Mouse (Mus musculus): ENCODE data around the gene Map3k4. TPM values are rescaled to one million over a fixed set of nuclear protein-coding genes. Genes with fewer than 3 reads are reported as not detected.

Map3k4 gene
- polyA plus RNA-seq, 1 experiment from 2014 or later: 47.9 TPM

GRCm38 (mm10) chr17:12186341-12186740 is 132.3 kb downstream of the Map3k4 start:
- H3K4me1 ChIP-seq (ENCODE audit: insufficient read depth): no peaks in the 10 kb centered on the region
- no peak overlapping the region for H3K4me2 ChIP-seq
- H3K9me3 ChIP-seq (ENCODE audit: low read depth, low read length): no peaks in the 10 kb centered on the region
- H3K27ac ChIP-seq (ENCODE audit: low read depth): no peak overlapping the region; the same call in 1 of the 2 replicates
- H3K36me3 ChIP-seq (ENCODE audit: insufficient read depth): 0 out of 2 replicates have a peak, but pooled peaks cover 2% of the 10 kb centered on the region
- H3K27me3 ChIP-seq (ENCODE audit: insufficient read depth, low read length): no peaks in the 10 kb centered on the region
- H3K4me3 ChIP-seq (ENCODE audit: low read depth, low read length): no peak overlapping the region
- TF ChIP-seq CTCF (IDR thresholded peaks at IDR 0.05; ENCODE audit: low read depth): no peak
- WGBS: 73% methylated on average over 3 of the region's 3 CpGs
- DNase-seq: no peak
- H3K9ac ChIP-seq: no peak overlapping the region
- ATAC-seq (ENCODE audit: insufficient read depth): no peak

- 80% methylated on average over 4 of the region's 4 CpGs for WGBS
- ATAC-seq (ENCODE audit: insufficient read depth): no peak
- DNase-seq: no peak
- 0 out of 2 replicates have a peak, but pooled peaks cover 2% of the 10 kb centered on the region for H3K36me3 ChIP-seq (ENCODE audit: insufficient read depth)
- H3K9me3 ChIP-seq (ENCODE audit: low read depth, low read length): no peaks in the 10 kb centered on the region
- H3K4me2 ChIP-seq: no peak overlapping the region
- TF ChIP-seq CTCF (IDR thresholded peaks at IDR 0.05; ENCODE audit: low read depth): no peak
- H3K27ac ChIP-seq (ENCODE audit: low read depth): no peak overlapping the region; the same call in 1 of the 2 replicates
- no peak overlapping the region for H3K9ac ChIP-seq
- no peaks in the 10 kb centered on the region for H3K4me1 ChIP-seq (ENCODE audit: insufficient read depth)
- no peaks in the 10 kb centered on the region for H3K27me3 ChIP-seq (ENCODE audit: insufficient read depth, low read length)
- no peak overlapping the region for H3K4me3 ChIP-seq (ENCODE audit: low read depth, low read length)
Measured at GRCm38 (mm10) chr17:12185855-12186254, 132.7 kb downstream of the Map3k4 start.

- no peaks in the 10 kb centered on the region for H3K4me1 ChIP-seq (ENCODE audit: insufficient read depth)
- 59% methylated on average over 8 of the region's 8 CpGs for WGBS
- H3K27ac ChIP-seq (ENCODE audit: low read depth): no peak overlapping the region
- no peaks in the 10 kb centered on the region for H3K9me3 ChIP-seq (ENCODE audit: low read depth, low read length)
- H3K36me3 ChIP-seq (ENCODE audit: insufficient read depth): no peaks in the 10 kb centered on the region
- no peaks in the 10 kb centered on the region for H3K27me3 ChIP-seq (ENCODE audit: insufficient read depth, low read length)
- H3K4me3 ChIP-seq (ENCODE audit: low read depth, low read length): no peak overlapping the region
- DNase-seq (no peak), ATAC-seq (ENCODE audit: insufficient read depth) (no peak)
- TF ChIP-seq CTCF (IDR thresholded peaks at IDR 0.05; ENCODE audit: low read depth): no peak
- H3K4me2 ChIP-seq: no peak overlapping the region
- no peak overlapping the region for H3K9ac ChIP-seq
Measured at GRCm38 (mm10) chr17:12184283-12184682, 134.3 kb downstream of the Map3k4 start.

- Histone ChIP-seq H3K9me3 (ENCODE audit: low read depth, low read length) (no peaks in the 10 kb centered on the region), H3K27me3 (ENCODE audit: insufficient read depth, low read length) (no peaks in the 10 kb centered on the region), H3K4me1 (ENCODE audit: insufficient read depth) (peaks cover 7% of the 10 kb centered on the region; the same call in 1 of the 2 replicates), H3K4me2 (no peak overlapping the region), H3K36me3 (ENCODE audit: insufficient read depth) (no peaks in the 10 kb centered on the region), H3K27ac (ENCODE audit: low read depth) (no peak overlapping the region), H3K4me3 (ENCODE audit: low read depth, low read length) (no peak overlapping the region), H3K9ac (no peak overlapping the region)
- no peak for TF ChIP-seq CTCF (IDR thresholded peaks at IDR 0.05; ENCODE audit: low read depth)
- 57% methylated on average over 5 of the region's 5 CpGs for WGBS
- no peak for DNase-seq
- no peak for ATAC-seq (ENCODE audit: insufficient read depth)
Measured at GRCm38 (mm10) chr17:12182702-12183485, 135.7 kb downstream of the Map3k4 start.

- Histone ChIP-seq H3K4me3 (ENCODE audit: low read depth, low read length) (no peak overlapping the region), H3K36me3 (ENCODE audit: insufficient read depth) (peaks cover 6% of the 10 kb centered on the region; the same call in 1 of the 2 replicates), H3K9ac (no peak overlapping the region), H3K4me1 (ENCODE audit: insufficient read depth) (peaks cover 7% of the 10 kb centered on the region; the same call in 1 of the 2 replicates), H3K27me3 (ENCODE audit: insufficient read depth, low read length) (no peaks in the 10 kb centered on the region), H3K9me3 (ENCODE audit: low read depth, low read length) (peaks cover 4% of the 10 kb centered on the region; the same call in 1 of the 2 replicates), H3K27ac (ENCODE audit: low read depth) (no peak overlapping the region), H3K4me2 (no peak overlapping the region)
- peak; percentile 94 for ATAC-seq (ENCODE audit: insufficient read depth)
- DNase-seq: peak; percentile 91
- no peak for TF ChIP-seq CTCF (IDR thresholded peaks at IDR 0.05; ENCODE audit: low read depth)
- 39% methylated on average over 2 of the region's 2 CpGs for WGBS
Measured at GRCm38 (mm10) chr17:12179766-12180165, 138.8 kb downstream of the Map3k4 start.

- TF ChIP-seq CTCF (IDR thresholded peaks at IDR 0.05; ENCODE audit: low read depth): no peak
- H3K27me3 ChIP-seq (ENCODE audit: insufficient read depth, low read length): no peaks in the 10 kb centered on the region
- H3K4me1 ChIP-seq (ENCODE audit: insufficient read depth): peaks cover 7% of the 10 kb centered on the region; the same call in 1 of the 2 replicates
- H3K27ac ChIP-seq (ENCODE audit: low read depth): no peak overlapping the region
- peak; percentile 85 for DNase-seq
- peaks cover 10% of the 10 kb centered on the region; the same call in 1 of the 2 replicates for H3K36me3 ChIP-seq (ENCODE audit: insufficient read depth)
- H3K4me3 ChIP-seq (ENCODE audit: low read depth, low read length): no peak overlapping the region
- 36% methylated on average over 7 of the region's 7 CpGs for WGBS
- H3K9ac ChIP-seq: no peak overlapping the region
- H3K4me2 ChIP-seq: no peak overlapping the region
- peaks cover 4% of the 10 kb centered on the region; the same call in 1 of the 2 replicates for H3K9me3 ChIP-seq (ENCODE audit: low read depth, low read length)
- ATAC-seq (ENCODE audit: insufficient read depth): peak; percentile 87
Measured at GRCm38 (mm10) chr17:12179339-12179738, 139.3 kb downstream of the Map3k4 start.

Other genes with a start within 250 kb of the Map3k4 start
- 27.4 and 28.2 TPM in 2 replicates for gene Agpat4, start 200.1 kb downstream of the Map3k4 start, polyA plus RNA-seq (2014; fragmentation: Nextera tagmentation; extraction: Ambion mirVana)
- gene Plg, start 59.8 kb upstream of the Map3k4 start, polyA plus RNA-seq (2014; fragmentation: Nextera tagmentation; extraction: Ambion mirVana): 0.08 TPM in 1 of 2 replicates, not detected in the other
- gene Slc22a3, start 188.9 kb upstream of the Map3k4 start, polyA plus RNA-seq (2014; fragmentation: Nextera tagmentation; extraction: Ambion mirVana): 0.26 and 0.49 TPM in 2 replicates

Measured in lung, embryonic 14.5 days (tissue).